ENCODE assay signal across 8 mouse cellular contexts in the genomic region with DNA sequence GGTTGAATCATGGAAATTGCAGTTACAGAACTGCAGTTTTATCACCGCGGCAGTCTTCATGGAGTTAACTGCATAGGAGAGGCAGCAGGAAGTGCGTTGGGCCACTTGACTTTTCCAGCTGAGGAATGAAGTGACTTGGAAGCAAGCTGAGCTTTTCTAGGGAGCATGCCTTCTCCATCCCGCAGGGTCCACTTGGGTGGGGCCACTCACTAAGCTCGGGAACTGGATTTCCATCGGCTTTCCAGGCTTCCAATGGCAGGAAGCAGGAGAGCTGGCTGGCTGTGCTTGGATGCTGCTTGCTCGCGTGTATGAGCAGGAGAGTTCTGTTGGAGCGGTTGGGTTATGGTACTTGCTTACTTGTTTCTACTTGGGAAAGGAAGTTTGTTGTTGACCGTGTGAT.
DNase-seq lines count a peak whose midpoint lies in the region; ATAC-seq and TF ChIP-seq lines count a peak whose summit lies in the region.

No protein-coding gene starts in this region.

- DNase-seq in retina, postnatal 1 day: peak; percentile 30
- no peak for DNase-seq in retina, embryonic 14.5 days (ENCODE audit: low spot score)
- DNase-seq in limb, embryonic 14.5 days (ENCODE audit: low spot score): peak; percentile 77
- peak; percentile 64 for DNase-seq in yolk sac, embryonic 10.5 days (ENCODE audit: low spot score)
- DNase-seq in forebrain, embryonic 10.5 days (ENCODE audit: extremely low spot score, low spot score): no peak
- DNase-seq in thymus, postnatal 36 days: no peak

- 0 out of 2 replicates have a peak, but pooled peaks have one; percentile 6 for ATAC-seq in heart, embryonic 12.5 days (ENCODE audit: insufficient number of reproducible peaks, low FRiP score)
- peak; percentile 51; the same call in 1 of the 2 replicates for ATAC-seq in limb, embryonic 14.5 days (ENCODE audit: low FRiP score, low read depth)
- no peak for ATAC-seq in monocyte, adult 5-6 weeks (replicated peaks; ENCODE audit: insufficient number of reproducible peaks, low FRiP score, low TSS enrichment, poor library complexity, severe bottlenecking)

- no peak for TF ChIP-seq POLR2A in limb, embryonic 14.5 days (IDR thresholded peaks at IDR 0.05; ENCODE audit: borderline replicate concordance, extremely low read depth, insufficient read depth, insufficient read length)

- peaks cover 66% of the 10 kb centered on the region for H3K4me1 ChIP-seq in heart, embryonic 12.5 days (replicated peaks)
- H3K4me1 ChIP-seq in limb, embryonic 14.5 days (ENCODE audit: control insufficient read depth, insufficient read depth, low read length): peaks cover 49% of the 10 kb centered on the region
- H3K4me1 ChIP-seq in forebrain, embryonic 10.5 days: peaks cover 34% of the 10 kb centered on the region

- H3K9ac ChIP-seq in heart, embryonic 12.5 days: peak overlapping the region; percentile 24
- H3K9ac ChIP-seq in limb, embryonic 14.5 days (ENCODE audit: low read depth, low read length, severe bottlenecking): no peak overlapping the region

- no peaks in the 10 kb centered on the region for H3K27me3 ChIP-seq in heart, embryonic 12.5 days (replicated peaks)
- no peaks in the 10 kb centered on the region for H3K27me3 ChIP-seq in limb, embryonic 14.5 days (ENCODE audit: control insufficient read depth, insufficient read depth, low read length)
- H3K27me3 ChIP-seq in forebrain, embryonic 10.5 days (ENCODE audit: poor library complexity, severe bottlenecking): no peaks in the 10 kb centered on the region

- no peaks in the 10 kb centered on the region for H3K36me3 ChIP-seq in heart, embryonic 12.5 days
- no peaks in the 10 kb centered on the region for H3K36me3 ChIP-seq in limb, embryonic 14.5 days (ENCODE audit: control insufficient read depth, insufficient read depth, low read length)
- H3K36me3 ChIP-seq in forebrain, embryonic 10.5 days (replicated peaks): no peaks in the 10 kb centered on the region

- no peaks in the 10 kb centered on the region for H3K9me3 ChIP-seq in heart, embryonic 12.5 days (replicated peaks)
- no peaks in the 10 kb centered on the region for H3K9me3 ChIP-seq in limb, embryonic 14.5 days (ENCODE audit: control insufficient read depth, low read length)
- no peaks in the 10 kb centered on the region for H3K9me3 ChIP-seq in forebrain, embryonic 10.5 days

- H3K4me2 ChIP-seq in heart, embryonic 12.5 days: peak overlapping the region; percentile 58
- no peak overlapping the region; the same call in 1 of the 2 replicates for H3K4me2 ChIP-seq in limb, embryonic 14.5 days (replicated peaks; ENCODE audit: low read depth, low read length, severe bottlenecking)

- peak overlapping the region; percentile 60 for H3K27ac ChIP-seq in heart, embryonic 12.5 days (ENCODE audit: poor library complexity, severe bottlenecking)
- H3K27ac ChIP-seq in limb, embryonic 14.5 days (replicated peaks; ENCODE audit: low read depth, low read length): 0 out of 2 replicates have a peak overlapping the region, but pooled peaks have one; percentile 40
- no peak overlapping the region for H3K27ac ChIP-seq in forebrain, embryonic 10.5 days

- H3K4me3 ChIP-seq in heart, embryonic 12.5 days: peak overlapping the region; percentile 26
- H3K4me3 ChIP-seq in limb, embryonic 14.5 days (replicated peaks; ENCODE audit: low read length): no peak overlapping the region
- H3K4me3 ChIP-seq in forebrain, embryonic 10.5 days: no peak overlapping the region

- 16% methylated on average over 10 of the region's 10 CpGs for WGBS in heart, embryonic 12.5 days
- 46% methylated on average over 10 of the region's 10 CpGs for WGBS in limb, embryonic 14.5 days
- WGBS in forebrain, embryonic 10.5 days: 70% methylated on average over 10 of the region's 10 CpGs

Comparison
In these comparisons a context has a peak if more than half of its experiments do, and no peak if none do; other contexts are left out.
1. DNase-seq: peak in retina, postnatal 1 day (single experiment), limb, embryonic 14.5 days (single experiment) and yolk sac, embryonic 10.5 days (single experiment); none in retina, embryonic 14.5 days (single experiment), forebrain, embryonic 10.5 days (single experiment) and thymus, postnatal 36 days (0 of 2).